Mouse (Mus musculus): Measurements from ENCODE around the gene Usf2.

DNA sequence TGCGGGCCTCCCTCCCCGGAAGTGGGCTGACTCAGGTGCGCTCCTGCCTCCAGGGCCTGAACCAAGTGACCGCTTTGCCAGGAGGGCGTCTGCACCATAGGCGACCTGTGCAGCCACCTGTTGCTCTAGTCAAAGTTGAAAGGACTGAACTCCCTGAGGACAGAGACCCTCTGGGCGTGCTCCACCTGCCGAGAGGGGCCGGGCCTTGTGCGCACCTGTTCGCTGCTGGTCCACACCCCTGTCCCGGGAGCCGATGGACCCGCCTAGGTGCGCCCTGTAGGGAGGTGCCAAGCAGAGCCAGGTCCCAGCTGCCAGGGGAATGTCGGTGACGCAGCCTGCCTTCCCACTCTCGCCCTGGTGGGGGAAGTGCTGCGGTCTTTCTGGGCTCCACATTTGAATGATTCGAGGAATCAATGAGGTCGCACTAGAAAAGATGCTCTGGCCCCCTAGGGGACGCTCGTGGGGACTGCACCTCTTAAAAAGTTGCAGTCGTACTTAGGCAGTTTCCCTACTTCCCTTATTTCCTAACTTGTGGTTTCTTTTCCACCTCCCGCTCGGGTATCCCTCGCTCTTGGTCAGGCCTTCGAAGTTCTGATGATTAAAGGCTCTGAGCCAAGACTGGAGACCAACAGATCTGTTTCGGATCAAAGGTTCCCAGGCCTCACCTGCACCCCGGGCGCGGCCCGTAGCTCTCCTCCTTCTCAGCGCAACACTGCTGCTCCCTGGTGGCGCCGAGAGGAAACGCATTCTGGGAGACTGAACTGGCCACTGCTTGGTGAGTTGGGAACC lies 17.1 kb upstream of the Usf2 start, which contains the start of gene Fam187b:
- TF ChIP-seq CTCF (IDR thresholded peaks at IDR 0.05; ENCODE audit: control insufficient read depth, insufficient read depth, low read length) = peak; percentile 95
- TF ChIP-seq POLR2A (IDR thresholded peaks at IDR 0.05; ENCODE audit: borderline replicate concordance, control insufficient read depth, low read depth, low read length) = peak; percentile 37; the same call in 1 of the 2 replicates
